Mouse (Mus musculus): ENCODE measurements around the gene Banf1.
"Not testable (repeated sequence)": the region's sequence is repeated elsewhere in the genome, so short reads cannot be mapped to it uniquely, and the experiment has no call there.

Gene Banf1

GRCm38 (mm10) chr19:5367053-5367359, at the start of gene Banf1:
Gene Banf1, minus strand, starts transcription at chr19:5367168.
- DNase-seq, result no peak

GRCm38 (mm10) chr19:5414534-5414957, 47.6 kb upstream of the Banf1 start:
- DNase-seq, result peak; percentile 43 to 73

GRCm38 (mm10) chr19:5413840-5414239, 46.9 kb upstream of the Banf1 start:
- DNase-seq, result no peak

GRCm38 (mm10) chr19:5411961-5412360, 45.0 kb upstream of the Banf1 start:
- DNase-seq, result peak in 1 of 2 experiments; percentile 57

- no peak for DNase-seq
These were observed 43.7 kb upstream of the Banf1 start for GRCm38 (mm10) chr19:5410641-5411040.

- no peak for DNase-seq
These were observed 42.1 kb upstream of the Banf1 start for GRCm38 (mm10) chr19:5409068-5409467.

- DNase-seq, result peak; percentile 44 to 60
These were observed 41.4 kb upstream of the Banf1 start for GRCm38 (mm10) chr19:5408057-5409001.

GRCm38 (mm10) chr19:5407133-5407532, 40.2 kb upstream of the Banf1 start:
- peak; percentile 81 to 82 for DNase-seq

GRCm38 (mm10) chr19:5406531-5407126, 39.7 kb upstream of the Banf1 start:
- peak; percentile 60 to 75 for DNase-seq

GRCm38 (mm10) chr19:5405924-5406323, 39.0 kb upstream of the Banf1 start:
- DNase-seq, result no peak

GRCm38 (mm10) chr19:5402293-5402692, 35.3 kb upstream of the Banf1 start, which contains the start of gene Tsga10ip:
Gene Tsga10ip, minus strand, starts transcription at chr19:5402526.
- DNase-seq, result no peak

- DNase-seq, result not testable (repeated sequence)
These were observed 34.1 kb upstream of the Banf1 start for GRCm38 (mm10) chr19:5401073-5401472.

- no peak for DNase-seq
These were observed 28.4 kb upstream of the Banf1 start for GRCm38 (mm10) chr19:5395371-5395770.

GRCm38 (mm10) chr19:5394168-5394567, 27.2 kb upstream of the Banf1 start:
- no peak for DNase-seq

GRCm38 (mm10) chr19:5392892-5393291, 25.9 kb upstream of the Banf1 start:
- DNase-seq, result peak; percentile 78 to 87

GRCm38 (mm10) chr19:5390416-5390815, 23.4 kb upstream of the Banf1 start:
- DNase-seq, result no peak

GRCm38 (mm10) chr19:5389647-5390046, 22.7 kb upstream of the Banf1 start:
- peak; percentile 37 to 55 for DNase-seq

- peak; percentile 97 to 99 for DNase-seq
These were observed 21.7 kb upstream of the Banf1 start, which contains the start of gene Sart1 for GRCm38 (mm10) chr19:5388588-5389242. Gene Sart1, minus strand, starts transcription at chr19:5388703.

- peak; percentile 35 to 73 for DNase-seq
These were observed 21.1 kb upstream of the Banf1 start for GRCm38 (mm10) chr19:5388011-5388441.

GRCm38 (mm10) chr19:5384715-5385114, 17.7 kb upstream of the Banf1 start:
- no peak for DNase-seq

GRCm38 (mm10) chr19:5383326-5383725, 16.4 kb upstream of the Banf1 start:
- no peak for DNase-seq

GRCm38 (mm10) chr19:5377446-5377845, 10.5 kb upstream of the Banf1 start:
- no peak for DNase-seq

- DNase-seq, result no peak
These were observed 7.8 kb upstream of the Banf1 start for GRCm38 (mm10) chr19:5374748-5375147.

Measured in kidney, postnatal 25 days (tissue).